Mouse (Mus musculus) MEL (cell line): ENCODE measurements around the gene Dlg2. TPM values are rescaled to one million over a fixed set of nuclear protein-coding genes. Genes with fewer than 3 reads are reported as not detected.

Experiments
- DNase-seq: peaks from one replicate; pipeline ENCODE4 v3.0.0; 2011; ENCODE audit warnings: low read depth, low spot score
- H3K27ac ChIP-seq: 2 replicates; pipeline ENCODE4 v1.5.1; 2012; ENCODE audit warnings: low read depth, mild to moderate bottlenecking, control low read depth, low read length, moderate library complexity; ENCODE audit not compliant: control insufficient read depth
- H3K27me3 ChIP-seq, 2 experiments: fragments of 150-350 bp in 1 of 2; sonication (generic) in 1 of 2; 2 replicates each; pipeline ENCODE4 v1.6.1; 2012; ENCODE audit warnings: low read length in 2 of 2, mild to moderate bottlenecking in 2 of 2, improper control_type of control experiment in 1 of 2, moderate library complexity in 1 of 2; ENCODE audit not compliant: insufficient read depth in 2 of 2, control insufficient read depth in 1 of 2
- H3K36me3 ChIP-seq, 2 experiments: 2 replicates each; pipeline ENCODE4 v1.6.1; 2012 to 2014; ENCODE audit warnings: low read length in 2 of 2, improper control_type of control experiment in 1 of 2, inconsistent platforms in 1 of 2, mild to moderate bottlenecking in 1 of 2; ENCODE audit not compliant: insufficient read depth in 2 of 2, control insufficient read depth in 1 of 2
- H3K4me1 ChIP-seq, 2 experiments: fragments of 150-350 bp in 1 of 2; sonication (generic) in 1 of 2; 2 replicates each; pipeline ENCODE4 v1.6.1; 2012; ENCODE audit warnings: low read length in 2 of 2, improper control_type of control experiment in 1 of 2, mild to moderate bottlenecking in 1 of 2; ENCODE audit not compliant: insufficient read depth in 2 of 2, control insufficient read depth in 1 of 2
- H3K4me3 ChIP-seq, 2 experiments: fragments of 150-350 bp in 1 of 2; sonication (generic) in 1 of 2; 2 replicates each; pipeline ENCODE4 v1.5.1; 2012; ENCODE audit warnings: low read depth in 2 of 2, low read length in 2 of 2, mild to moderate bottlenecking in 2 of 2, moderate library complexity in 2 of 2, control low read depth in 1 of 2, improper control_type of control experiment in 1 of 2; ENCODE audit not compliant: control insufficient read depth in 1 of 2, insufficient read depth in 1 of 2
- H3K79me2 ChIP-seq: 2 replicates; pipeline ENCODE4 v1.6.1; 2012; ENCODE audit warnings: mild to moderate bottlenecking, low read length, moderate library complexity; ENCODE audit not compliant: control insufficient read depth, poor library complexity, insufficient read depth
- H3K9ac ChIP-seq: 2 replicates; pipeline ENCODE4 v1.6.1; 2012; ENCODE audit warnings: low read depth, mild to moderate bottlenecking, control low read depth, low read length, moderate library complexity; ENCODE audit not compliant: control insufficient read depth, poor library complexity, severe bottlenecking
- H3K9me3 ChIP-seq: fragments of 150-350 bp; sonication (generic); replicated peaks from 2 replicates; pipeline ENCODE4 v1.6.1; 2012; ENCODE audit warnings: mild to moderate bottlenecking, low read length, improper control_type of control experiment, moderate library complexity; ENCODE audit not compliant: insufficient read depth
- EP300 ChIP-seq, 2 experiments: IDR thresholded peaks; 2 replicates each; pipeline ENCODE4 v1.6.1; 2011; ENCODE audit warnings: improper control_type of control experiment in 2 of 2, low read length in 2 of 2, low read depth in 1 of 2, mild to moderate bottlenecking in 1 of 2
- GATA1 ChIP-seq: IDR thresholded peaks from 2 replicates; pipeline ENCODE4 v1.6.1; 2011; ENCODE audit warnings: low read depth, low read length, improper control_type of control experiment
- KAT2A ChIP-seq: conservative IDR thresholded peaks from 2 replicates; pipeline ENCODE4 v1.6.1; 2012; ENCODE audit warnings: low read depth, low read length, improper control_type of control experiment, inconsistent platforms
- NELFE ChIP-seq: IDR thresholded peaks from 2 replicates; pipeline ENCODE4 v1.6.1; 2011; ENCODE audit warnings: low read depth, low read length, improper control_type of control experiment
- POLR2A ChIP-seq, 2 experiments: IDR thresholded peaks; 2 replicates each; pipeline ENCODE4 v1.6.1; 2011 to 2012; ENCODE audit warnings: low read length in 2 of 2, mild to moderate bottlenecking in 2 of 2, control low read depth in 1 of 2, improper control_type of control experiment in 1 of 2, low read depth in 1 of 2, moderate library complexity in 1 of 2; ENCODE audit not compliant: control insufficient read depth in 1 of 2, insufficient read depth in 1 of 2, poor library complexity in 1 of 2
- RAD21 ChIP-seq: IDR thresholded peaks from 2 replicates; pipeline ENCODE4 v1.6.1; 2011; ENCODE audit warnings: mild to moderate bottlenecking, low read depth, low read length, improper control_type of control experiment
- SIN3A ChIP-seq: IDR thresholded peaks from 2 replicates; pipeline ENCODE4 v1.6.1; 2012; ENCODE audit warnings: low read length, improper control_type of control experiment, inconsistent platforms
- TAL1 ChIP-seq: IDR thresholded peaks from 2 replicates; pipeline ENCODE4 v1.6.1; 2012; ENCODE audit warnings: mild to moderate bottlenecking, inconsistent platforms, low read length, moderate library complexity, mixed read lengths
- TCF12 ChIP-seq: IDR thresholded peaks from 2 replicates; pipeline ENCODE4 v1.6.1; 2014; ENCODE audit warnings: low read depth, mild to moderate bottlenecking, inconsistent platforms, low read length, improper control_type of control experiment, moderate library complexity
- USF2 ChIP-seq, 2 experiments: IDR thresholded peaks; 2 replicates each; pipeline ENCODE4 v1.6.1; 2011 to 2012; ENCODE audit warnings: improper control_type of control experiment in 2 of 2, low read length in 2 of 2, borderline replicate concordance in 1 of 2, inconsistent platforms in 1 of 2, low read depth in 1 of 2, mild to moderate bottlenecking in 1 of 2; ENCODE audit not compliant: insufficient read depth in 1 of 2
- ZKSCAN1 ChIP-seq: IDR thresholded peaks from 2 replicates; pipeline ENCODE4 v1.6.1; 2012; ENCODE audit warnings: low read depth, mild to moderate bottlenecking, inconsistent platforms, low read length, improper control_type of control experiment, moderate library complexity
- ZNF384 ChIP-seq: IDR thresholded peaks from 2 replicates; pipeline ENCODE4 v1.6.1; 2012; ENCODE audit warnings: low read depth, mild to moderate bottlenecking, inconsistent platforms, low read length, improper control_type of control experiment
- polyA plus RNA-seq, 2 experiments: library from polyadenylated mRNA; stranded (reverse) in 1 of 2; unstranded in 1 of 2; fragments of >175 nt in 1 of 2; fragments of >200 nt in 1 of 2; gene quantifications; 2 replicates each; pipeline versions ENCODE4 v1.2.1 to v1.2.4; 2012; ENCODE audit warnings: low replicate concordance in 2 of 2, low read depth in 1 of 2; ENCODE audit not compliant: insufficient read length in 2 of 2, insufficient read depth in 1 of 2, missing spikeins in 1 of 2
- total RNA-seq: library from RNA; depleted of rRNA; stranded (reverse); fragments of 300-350 nt; gene quantifications from 2 replicates; pipeline ENCODE4 v1.2.3, GENCODE M21; 2012

Gene Dlg2
- total and polyA plus RNA-seq, 3 experiments = 0.04 TPM; not detected in 2

GRCm38 (mm10) chr7:91715776-91716175 is 1239.3 kb downstream of the Dlg2 start:
- DNase-seq = no peak
- no peak overlapping the region for H3K4me3 ChIP-seq
- no peaks in the 10 kb centered on the region for H3K9me3 ChIP-seq
- no peaks in the 10 kb centered on the region for H3K27me3 ChIP-seq
- H3K36me3 ChIP-seq = no peaks in the 10 kb centered on the region
- no peak overlapping the region for H3K27ac ChIP-seq
- no peaks in the 10 kb centered on the region for H3K4me1 ChIP-seq
- H3K9ac ChIP-seq = no peak overlapping the region
- TF ChIP-seq ZKSCAN1 (no peak), USF2 (IDR thresholded peaks at IDR 0.05; ENCODE audit: borderline replicate concordance in 1 of 2, insufficient read depth in 1 of 2, low read depth in 1 of 2, low read length in 2 of 2) (no peak), TAL1 (no peak), KAT2A (no peak), NELFE (no peak), SIN3A (no peak), EP300 (IDR thresholded peaks at IDR 0.05; ENCODE audit: low read depth in 1 of 2, low read length in 2 of 2) (no peak), GATA1 (no peak), POLR2A (IDR thresholded peaks at IDR 0.05; ENCODE audit: control insufficient read depth in 1 of 2, insufficient read depth in 1 of 2, low read depth in 1 of 2, low read length in 2 of 2, poor library complexity in 1 of 2) (no peak), ZNF384 (no peak), RAD21 (no peak), TCF12 (no peak)
- H3K79me2 ChIP-seq = no peaks in the 10 kb centered on the region

DNA sequence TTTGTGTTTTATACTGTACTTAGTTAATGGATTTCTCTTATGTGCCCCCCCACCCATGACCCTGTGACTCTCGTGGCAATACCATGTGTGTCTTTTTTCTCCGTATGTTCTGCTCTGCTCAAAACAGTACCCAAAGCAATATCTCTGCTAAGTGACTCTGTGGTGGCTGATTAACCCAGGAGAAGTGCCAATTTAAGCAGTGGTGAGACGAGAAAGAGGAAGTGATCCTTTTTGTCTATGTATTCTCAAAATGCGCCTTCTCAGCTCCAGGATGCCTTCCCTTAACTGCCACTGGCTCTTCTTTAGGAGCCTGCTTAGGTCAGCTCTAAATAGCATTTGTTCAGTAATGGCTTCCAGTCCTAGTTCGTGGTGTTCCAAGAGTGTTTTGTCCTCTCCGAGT is 1240.2 kb downstream of the Dlg2 start:
- H3K27ac ChIP-seq = no peak overlapping the region
- no peak overlapping the region for H3K4me3 ChIP-seq
- TF ChIP-seq SIN3A (no peak), EP300 (IDR thresholded peaks at IDR 0.05; ENCODE audit: low read depth in 1 of 2, low read length in 2 of 2) (0 out of 4 replicates have a peak, but pooled peaks of 1 of the 2 experiments have one; percentile 10)
- TF ChIP-seq, all 39 proteins: peak for 1
- Histone ChIP-seq H3K4me1 (no peaks in the 10 kb centered on the region), H3K27me3 (no peaks in the 10 kb centered on the region), H3K9me3 (no peaks in the 10 kb centered on the region), H3K79me2 (no peaks in the 10 kb centered on the region), H3K36me3 (no peaks in the 10 kb centered on the region), H3K9ac (no peak overlapping the region)
- DNase-seq = peak; percentile 52

DNA sequence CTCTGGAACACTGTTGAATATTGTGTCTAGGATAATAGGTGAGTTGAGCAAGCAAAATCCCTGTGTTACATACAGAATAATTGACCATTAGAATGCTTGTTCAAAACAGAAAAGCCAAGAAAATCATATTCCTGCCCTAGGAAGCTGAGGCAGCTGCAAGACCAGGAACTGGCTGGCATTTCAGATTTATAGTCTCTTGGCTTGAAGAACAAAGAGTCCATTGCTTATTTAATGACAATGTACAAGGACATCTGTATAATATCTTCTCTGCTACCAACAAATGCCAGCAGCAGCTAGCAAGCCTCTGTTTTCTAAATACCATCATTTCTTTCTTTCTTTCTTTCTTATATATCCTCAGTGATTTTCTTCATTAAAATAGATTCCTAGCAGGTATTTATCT is 1243.8 kb downstream of the Dlg2 start:
- no peaks in the 10 kb centered on the region; a peak in 1 of 4 replicates for H3K27me3 ChIP-seq
- no peak for TF ChIP-seq RAD21
- no peak for TF ChIP-seq SIN3A
- TF ChIP-seq, all 39 proteins: peak for 0
- Histone ChIP-seq H3K9me3 (no peaks in the 10 kb centered on the region), H3K4me3 (no peak overlapping the region), H3K9ac (no peak overlapping the region), H3K36me3 (no peaks in the 10 kb centered on the region), H3K27ac (no peak overlapping the region), H3K4me1 (no peaks in the 10 kb centered on the region), H3K79me2 (no peaks in the 10 kb centered on the region)
- no peak for DNase-seq
